Mouse (Mus musculus): Measurements from ENCODE around the gene Nfatc4. TPM values are rescaled to one million over a fixed set of nuclear protein-coding genes. Genes with fewer than 3 reads are reported as not detected.
A peak's percentile ranks its signal among the peaks of the same experiment; 100 is the strongest.

The Nfatc4 gene
- polyA plus RNA-seq, 1 experiment from 2014 or later, result 35.8 TPM

- H3K27ac ChIP-seq, result no peak overlapping the region
- H3K4me1 ChIP-seq, result peaks cover 22% of the 10 kb centered on the region
- WGBS, result 79% methylated on average over 14 of the region's 14 CpGs
- no peak overlapping the region for H3K4me3 ChIP-seq
- H3K9me3 ChIP-seq, result no peaks in the 10 kb centered on the region
- H3K27me3 ChIP-seq (ENCODE audit: insufficient read depth, poor library complexity, severe bottlenecking), result no peaks in the 10 kb centered on the region
- no peak for DNase-seq (ENCODE audit: low spot score)
- peaks cover 94% of the 10 kb centered on the region for H3K36me3 ChIP-seq
Measured at GRCm38 (mm10) chr14:55868230-55869026, 45.5 kb downstream of the Nfatc4 start.

GRCm38 (mm10) chr14:55869538-55869937 is 46.6 kb downstream of the Nfatc4 start:
- Histone ChIP-seq H3K9me3 (no peaks in the 10 kb centered on the region), H3K4me1 (peaks cover 28% of the 10 kb centered on the region), H3K4me3 (no peak overlapping the region), H3K27ac (no peak overlapping the region), H3K27me3 (ENCODE audit: insufficient read depth, poor library complexity, severe bottlenecking) (no peaks in the 10 kb centered on the region), H3K36me3 (peaks cover 83% of the 10 kb centered on the region)
- 94% methylated on average over 6 of the region's 6 CpGs for WGBS
- no peak for DNase-seq (ENCODE audit: low spot score)

GRCm38 (mm10) chr14:55872039-55872438 is 49.1 kb downstream of the Nfatc4 start:
- H3K27me3 ChIP-seq (ENCODE audit: insufficient read depth, poor library complexity, severe bottlenecking), result no peaks in the 10 kb centered on the region
- H3K36me3 ChIP-seq, result peaks cover 58% of the 10 kb centered on the region
- WGBS, result 85% methylated on average over 12 of the region's 12 CpGs

GRCm38 (mm10) chr14:55872551-55872950 is 49.6 kb downstream of the Nfatc4 start:
- 89% methylated on average over 17 of the region's 17 CpGs for WGBS
- DNase-seq (ENCODE audit: low spot score), result no peak
- no peak overlapping the region for H3K4me3 ChIP-seq
- H3K4me1 ChIP-seq, result peaks cover 32% of the 10 kb centered on the region
- H3K27ac ChIP-seq, result no peak overlapping the region
- H3K36me3 ChIP-seq, result peaks cover 55% of the 10 kb centered on the region
- H3K27me3 ChIP-seq (ENCODE audit: insufficient read depth, poor library complexity, severe bottlenecking), result no peaks in the 10 kb centered on the region
- H3K9me3 ChIP-seq, result no peaks in the 10 kb centered on the region

More at GRCm38 (mm10) chr14:55872039-55872438, 49.1 kb downstream of the Nfatc4 start:
- no peak overlapping the region for H3K27ac ChIP-seq
- no peak overlapping the region for H3K4me3 ChIP-seq
- peaks cover 30% of the 10 kb centered on the region for H3K4me1 ChIP-seq
- H3K9me3 ChIP-seq, result no peaks in the 10 kb centered on the region
- DNase-seq (ENCODE audit: low spot score), result no peak

GRCm38 (mm10) chr14:55873242-55873713 is 50.3 kb downstream of the Nfatc4 start:
- Histone ChIP-seq H3K4me3 (no peak overlapping the region), H3K4me1 (peaks cover 36% of the 10 kb centered on the region), H3K9me3 (no peaks in the 10 kb centered on the region), H3K27ac (no peak overlapping the region), H3K27me3 (ENCODE audit: insufficient read depth, poor library complexity, severe bottlenecking) (no peaks in the 10 kb centered on the region), H3K36me3 (peaks cover 48% of the 10 kb centered on the region)
- WGBS, result 83% methylated on average over 8 of the region's 8 CpGs
- DNase-seq (ENCODE audit: low spot score), result no peak

GRCm38 (mm10) chr14:55873714-55874683 is 51.1 kb downstream of the Nfatc4 start:
- H3K9me3 ChIP-seq, result no peaks in the 10 kb centered on the region
- H3K4me3 ChIP-seq, result peak overlapping the region; percentile 42
- H3K27me3 ChIP-seq (ENCODE audit: insufficient read depth, poor library complexity, severe bottlenecking), result no peaks in the 10 kb centered on the region
- peaks cover 41% of the 10 kb centered on the region for H3K36me3 ChIP-seq
- H3K4me1 ChIP-seq, result peaks cover 35% of the 10 kb centered on the region
- 11% methylated on average over 30 of the region's 30 CpGs for WGBS
- peak; percentile 88 for DNase-seq (ENCODE audit: low spot score)
- peak overlapping the region; percentile 2; the same call in 1 of the 2 replicates for H3K27ac ChIP-seq

GRCm38 (mm10) chr14:55877469-55878315 is 54.7 kb downstream of the Nfatc4 start:
- peaks cover 41% of the 10 kb centered on the region for H3K4me1 ChIP-seq
- WGBS, result 13% methylated on average over 14 of the region's 14 CpGs
- H3K27ac ChIP-seq, result peak overlapping the region; percentile 47
- peaks cover 4% of the 10 kb centered on the region for H3K36me3 ChIP-seq
- H3K9me3 ChIP-seq, result no peaks in the 10 kb centered on the region
- DNase-seq (ENCODE audit: low spot score), result no peak
- H3K4me3 ChIP-seq, result peak overlapping the region; percentile 41
- H3K27me3 ChIP-seq (ENCODE audit: insufficient read depth, poor library complexity, severe bottlenecking), result no peaks in the 10 kb centered on the region

- H3K27me3 ChIP-seq (ENCODE audit: insufficient read depth, poor library complexity, severe bottlenecking), result no peaks in the 10 kb centered on the region
- 14% methylated on average over 7 of the region's 7 CpGs for WGBS
- H3K36me3 ChIP-seq, result no peaks in the 10 kb centered on the region
- no peak overlapping the region for H3K27ac ChIP-seq
- H3K4me1 ChIP-seq, result peaks cover 40% of the 10 kb centered on the region
- no peak for DNase-seq (ENCODE audit: low spot score)
- H3K9me3 ChIP-seq, result no peaks in the 10 kb centered on the region
- no peak overlapping the region for H3K4me3 ChIP-seq
Measured at GRCm38 (mm10) chr14:55878316-55878940, 55.5 kb downstream of the Nfatc4 start.

GRCm38 (mm10) chr14:55879623-55880022 is 56.7 kb downstream of the Nfatc4 start:
- WGBS, result 34% methylated on average over 1 of the region's 1 CpGs
- H3K27ac ChIP-seq, result no peak overlapping the region
- H3K36me3 ChIP-seq, result no peaks in the 10 kb centered on the region
- H3K4me1 ChIP-seq, result peaks cover 41% of the 10 kb centered on the region
- no peak for DNase-seq (ENCODE audit: low spot score)
- no peaks in the 10 kb centered on the region for H3K27me3 ChIP-seq (ENCODE audit: insufficient read depth, poor library complexity, severe bottlenecking)
- H3K4me3 ChIP-seq, result no peak overlapping the region
- H3K9me3 ChIP-seq, result no peaks in the 10 kb centered on the region

GRCm38 (mm10) chr14:55880982-55881381 is 58.0 kb downstream of the Nfatc4 start:
- H3K4me3 ChIP-seq, result no peak overlapping the region
- no peaks in the 10 kb centered on the region for H3K36me3 ChIP-seq
- H3K4me1 ChIP-seq, result peaks cover 47% of the 10 kb centered on the region
- H3K27ac ChIP-seq, result no peak overlapping the region
- H3K27me3 ChIP-seq (ENCODE audit: insufficient read depth, poor library complexity, severe bottlenecking), result no peaks in the 10 kb centered on the region
- H3K9me3 ChIP-seq, result no peaks in the 10 kb centered on the region
- no peak for DNase-seq (ENCODE audit: low spot score)
- WGBS, result 67% methylated on average over 8 of the region's 8 CpGs

GRCm38 (mm10) chr14:55882171-55882641 is 59.3 kb downstream of the Nfatc4 start:
- Histone ChIP-seq H3K36me3 (peaks cover 12% of the 10 kb centered on the region), H3K27me3 (ENCODE audit: insufficient read depth, poor library complexity, severe bottlenecking) (no peaks in the 10 kb centered on the region), H3K9me3 (no peaks in the 10 kb centered on the region), H3K27ac (0 out of 2 replicates have a peak overlapping the region, but pooled peaks have one; percentile 96), H3K4me3 (no peak overlapping the region), H3K4me1 (peaks cover 59% of the 10 kb centered on the region)
- DNase-seq (ENCODE audit: low spot score), result no peak
- 52% methylated on average over 6 of the region's 6 CpGs for WGBS

All from heart, embryonic 10.5 days (tissue).